Mouse (Mus musculus): ENCODE results near the gene Naa16. TPM values are rescaled to one million over a fixed set of nuclear protein-coding genes. Genes with fewer than 3 reads are reported as not detected.
A peak's percentile ranks its signal among the peaks of the same experiment; 100 is the strongest.

The Naa16 gene
- polyA plus RNA-seq, 1 experiment from 2014 or later = 33.0 TPM

GRCm38 (mm10) chr14:79315877-79316276 is 74.7 kb downstream of the Naa16 start:
- Histone ChIP-seq H3K36me3 (ENCODE audit: control insufficient read depth, insufficient read depth, low read length) (no peaks in the 10 kb centered on the region), H3K27ac (ENCODE audit: low read length) (no peak overlapping the region), H3K9ac (ENCODE audit: low read depth, low read length) (no peak overlapping the region), H3K4me2 (ENCODE audit: low read depth, low read length) (no peak overlapping the region), H3K4me3 (ENCODE audit: low read length) (no peak overlapping the region), H3K9me3 (ENCODE audit: control insufficient read depth, low read length) (no peaks in the 10 kb centered on the region), H3K27me3 (replicated peaks; ENCODE audit: control insufficient read depth, insufficient read depth, low read length) (no peaks in the 10 kb centered on the region), H3K4me1 (ENCODE audit: control insufficient read depth, insufficient read depth, low read length) (no peaks in the 10 kb centered on the region)
- WGBS = 54% methylated on average over 7 of the region's 7 CpGs
- no peak for ATAC-seq

- H3K36me3 ChIP-seq (ENCODE audit: control insufficient read depth, insufficient read depth, low read length) = no peaks in the 10 kb centered on the region
- no peak overlapping the region for H3K27ac ChIP-seq (ENCODE audit: low read length)
- ATAC-seq = no peak
- no peak overlapping the region for H3K9ac ChIP-seq (ENCODE audit: low read depth, low read length)
- 86% methylated on average over 12 of the region's 12 CpGs for WGBS
- H3K9me3 ChIP-seq (ENCODE audit: control insufficient read depth, low read length) = no peaks in the 10 kb centered on the region
- H3K4me2 ChIP-seq (ENCODE audit: low read depth, low read length) = no peak overlapping the region
- no peaks in the 10 kb centered on the region for H3K4me1 ChIP-seq (ENCODE audit: control insufficient read depth, insufficient read depth, low read length)
- H3K4me3 ChIP-seq (ENCODE audit: low read length) = no peak overlapping the region
- no peaks in the 10 kb centered on the region for H3K27me3 ChIP-seq (replicated peaks; ENCODE audit: control insufficient read depth, insufficient read depth, low read length)
Observed at GRCm38 (mm10) chr14:79314245-79315010, 76.2 kb downstream of the Naa16 start.

GRCm38 (mm10) chr14:79313439-79314175 is 77.0 kb downstream of the Naa16 start:
- Histone ChIP-seq H3K36me3 (ENCODE audit: control insufficient read depth, insufficient read depth, low read length) (no peaks in the 10 kb centered on the region), H3K4me2 (ENCODE audit: low read depth, low read length) (no peak overlapping the region), H3K27me3 (replicated peaks; ENCODE audit: control insufficient read depth, insufficient read depth, low read length) (no peaks in the 10 kb centered on the region), H3K9me3 (ENCODE audit: control insufficient read depth, low read length) (no peaks in the 10 kb centered on the region), H3K9ac (ENCODE audit: low read depth, low read length) (no peak overlapping the region), H3K4me1 (ENCODE audit: control insufficient read depth, insufficient read depth, low read length) (no peaks in the 10 kb centered on the region), H3K27ac (ENCODE audit: low read length) (no peak overlapping the region), H3K4me3 (ENCODE audit: low read length) (no peak overlapping the region)
- 75% methylated on average over 8 of the region's 8 CpGs for WGBS
- ATAC-seq = no peak

- Histone ChIP-seq H3K4me2 (ENCODE audit: low read depth, low read length) (no peak overlapping the region), H3K36me3 (ENCODE audit: control insufficient read depth, insufficient read depth, low read length) (no peaks in the 10 kb centered on the region), H3K27ac (ENCODE audit: low read length) (no peak overlapping the region), H3K9me3 (ENCODE audit: control insufficient read depth, low read length) (no peaks in the 10 kb centered on the region), H3K27me3 (replicated peaks; ENCODE audit: control insufficient read depth, insufficient read depth, low read length) (no peaks in the 10 kb centered on the region), H3K4me1 (ENCODE audit: control insufficient read depth, insufficient read depth, low read length) (no peaks in the 10 kb centered on the region), H3K9ac (ENCODE audit: low read depth, low read length) (no peak overlapping the region), H3K4me3 (ENCODE audit: low read length) (no peak overlapping the region)
- WGBS = 77% methylated on average over 4 of the region's 4 CpGs
- ATAC-seq = no peak
Observed at GRCm38 (mm10) chr14:79312719-79313118, 77.9 kb downstream of the Naa16 start.

GRCm38 (mm10) chr14:79311918-79312454 is 78.6 kb downstream of the Naa16 start:
- no peaks in the 10 kb centered on the region for H3K36me3 ChIP-seq (ENCODE audit: control insufficient read depth, insufficient read depth, low read length)
- H3K27ac ChIP-seq (ENCODE audit: low read length) = no peak overlapping the region
- H3K4me1 ChIP-seq (ENCODE audit: control insufficient read depth, insufficient read depth, low read length) = no peaks in the 10 kb centered on the region
- no peak for ATAC-seq
- WGBS = 48% methylated on average over 4 of the region's 4 CpGs
- no peaks in the 10 kb centered on the region for H3K27me3 ChIP-seq (replicated peaks; ENCODE audit: control insufficient read depth, insufficient read depth, low read length)
- no peaks in the 10 kb centered on the region for H3K9me3 ChIP-seq (ENCODE audit: control insufficient read depth, low read length)
- no peak overlapping the region for H3K9ac ChIP-seq (ENCODE audit: low read depth, low read length)
- no peak overlapping the region for H3K4me2 ChIP-seq (ENCODE audit: low read depth, low read length)
- no peak overlapping the region for H3K4me3 ChIP-seq (ENCODE audit: low read length)

- WGBS = 44% methylated on average over 4 of the region's 4 CpGs
- Histone ChIP-seq H3K27me3 (replicated peaks; ENCODE audit: control insufficient read depth, insufficient read depth, low read length) (no peaks in the 10 kb centered on the region), H3K4me1 (ENCODE audit: control insufficient read depth, insufficient read depth, low read length) (no peaks in the 10 kb centered on the region), H3K9me3 (ENCODE audit: control insufficient read depth, low read length) (no peaks in the 10 kb centered on the region), H3K27ac (ENCODE audit: low read length) (no peak overlapping the region), H3K36me3 (ENCODE audit: control insufficient read depth, insufficient read depth, low read length) (no peaks in the 10 kb centered on the region), H3K9ac (ENCODE audit: low read depth, low read length) (no peak overlapping the region), H3K4me3 (ENCODE audit: low read length) (no peak overlapping the region), H3K4me2 (ENCODE audit: low read depth, low read length) (no peak overlapping the region)
- ATAC-seq = no peak
Observed at GRCm38 (mm10) chr14:79309115-79309514, 81.5 kb downstream of the Naa16 start.

GRCm38 (mm10) chr14:79308364-79308763 is 82.2 kb downstream of the Naa16 start:
- H3K4me3 ChIP-seq (ENCODE audit: low read length) = no peak overlapping the region
- 43% methylated on average over 4 of the region's 4 CpGs for WGBS
- no peak for ATAC-seq
- H3K36me3 ChIP-seq (ENCODE audit: control insufficient read depth, insufficient read depth, low read length) = no peaks in the 10 kb centered on the region
- H3K27ac ChIP-seq (ENCODE audit: low read length) = no peak overlapping the region
- no peak overlapping the region for H3K4me2 ChIP-seq (ENCODE audit: low read depth, low read length)
- H3K9ac ChIP-seq (ENCODE audit: low read depth, low read length) = no peak overlapping the region
- no peaks in the 10 kb centered on the region for H3K27me3 ChIP-seq (replicated peaks; ENCODE audit: control insufficient read depth, insufficient read depth, low read length)
- H3K9me3 ChIP-seq (ENCODE audit: control insufficient read depth, low read length) = no peaks in the 10 kb centered on the region
- H3K4me1 ChIP-seq (ENCODE audit: control insufficient read depth, insufficient read depth, low read length) = no peaks in the 10 kb centered on the region

- no peak overlapping the region for H3K4me3 ChIP-seq (ENCODE audit: low read length)
- ATAC-seq = no peak
- no peak overlapping the region for H3K27ac ChIP-seq (ENCODE audit: low read length)
- no peak overlapping the region for H3K4me2 ChIP-seq (ENCODE audit: low read depth, low read length)
- 72% methylated on average over 5 of the region's 5 CpGs for WGBS
- H3K4me1 ChIP-seq (ENCODE audit: control insufficient read depth, insufficient read depth, low read length) = no peaks in the 10 kb centered on the region
- no peaks in the 10 kb centered on the region for H3K9me3 ChIP-seq (ENCODE audit: control insufficient read depth, low read length)
- H3K27me3 ChIP-seq (replicated peaks; ENCODE audit: control insufficient read depth, insufficient read depth, low read length) = no peaks in the 10 kb centered on the region
- no peak overlapping the region for H3K9ac ChIP-seq (ENCODE audit: low read depth, low read length)
- H3K36me3 ChIP-seq (ENCODE audit: control insufficient read depth, insufficient read depth, low read length) = no peaks in the 10 kb centered on the region
Observed at GRCm38 (mm10) chr14:79307908-79308307, 82.7 kb downstream of the Naa16 start.

- ATAC-seq = peak; percentile 50; the same call in 1 of the 2 replicates
- Histone ChIP-seq H3K36me3 (ENCODE audit: control insufficient read depth, insufficient read depth, low read length) (no peaks in the 10 kb centered on the region), H3K4me2 (ENCODE audit: low read depth, low read length) (no peak overlapping the region), H3K27me3 (replicated peaks; ENCODE audit: control insufficient read depth, insufficient read depth, low read length) (no peaks in the 10 kb centered on the region), H3K9me3 (ENCODE audit: control insufficient read depth, low read length) (no peaks in the 10 kb centered on the region), H3K4me1 (ENCODE audit: control insufficient read depth, insufficient read depth, low read length) (no peaks in the 10 kb centered on the region), H3K9ac (ENCODE audit: low read depth, low read length) (no peak overlapping the region), H3K4me3 (ENCODE audit: low read length) (no peak overlapping the region), H3K27ac (ENCODE audit: low read length) (no peak overlapping the region)
- WGBS = 90% methylated on average over 7 of the region's 7 CpGs
Observed at GRCm38 (mm10) chr14:79307138-79307537, 83.4 kb downstream of the Naa16 start.

Measured in intestine, embryonic 16.5 days (tissue).